Mouse (Mus musculus) adrenal gland, adult 18-20 months (tissue): ENCODE data around the gene Atp11a. TPM values are rescaled to one million over a fixed set of nuclear protein-coding genes. Genes with fewer than 3 reads are reported as not detected.

ENCODE experiments used
- DNase-seq, 2 experiments: peaks; one replicate each; pipeline ENCODE4 v3.0.0; 2021 to 2022; ENCODE audit warnings: low spot score in 2 of 2
- total RNA-seq, 2 experiments: library from RNA; stranded (reverse); gene quantifications; 1 replicate in 1 of 2; 2 replicates in 1 of 2; pipeline ENCODE4 v1.2.3; 2021

Atp11a gene
- total RNA-seq, 2 experiments from 2014 or later, result 123 to 129 TPM

DNA sequence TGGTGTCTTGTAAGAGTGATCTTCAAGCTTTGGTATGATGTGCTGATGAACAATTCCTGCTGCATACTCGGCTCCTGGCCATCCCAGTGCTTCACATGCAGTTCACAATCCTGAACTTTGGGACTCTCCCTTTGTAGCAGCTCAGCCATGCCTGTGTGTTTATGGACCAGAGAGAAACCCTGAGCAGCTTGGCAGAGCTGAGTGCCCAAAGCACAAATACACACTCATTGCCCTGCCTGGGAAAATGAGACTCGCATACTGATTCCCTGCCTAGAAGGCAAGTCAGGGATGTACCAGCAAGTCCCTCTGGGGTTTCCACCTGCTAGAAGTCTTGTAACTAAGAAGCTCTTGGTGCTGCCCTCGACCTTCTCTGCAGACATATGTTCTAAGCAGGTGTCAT is 112.8 kb downstream of the Atp11a start:
- no peak for DNase-seq

- no peak for DNase-seq
These were observed 113.8 kb downstream of the Atp11a start for GRCm38 (mm10) chr8:12870656-12871055.

- no peak for DNase-seq
These were observed 114.6 kb downstream of the Atp11a start for GRCm38 (mm10) chr8:12871461-12871860.

DNA sequence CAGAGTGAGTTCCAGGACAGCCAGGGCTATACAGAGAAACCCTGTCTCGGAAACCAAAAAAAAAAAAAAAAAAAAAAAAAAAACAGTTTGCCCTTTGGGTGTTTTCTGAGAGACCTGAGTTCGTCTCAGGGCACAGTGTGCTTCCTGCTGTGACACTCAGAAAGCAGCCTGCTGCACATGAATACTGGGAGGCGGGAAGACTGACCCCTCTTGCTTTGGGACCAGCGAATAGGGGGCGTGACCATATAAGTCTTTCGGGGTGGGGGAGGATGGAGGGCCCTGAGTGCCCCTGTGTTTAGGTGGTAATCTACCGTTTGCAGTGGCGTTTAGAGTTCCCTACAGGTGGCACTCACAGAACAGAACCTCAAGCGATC is 116.2 kb downstream of the Atp11a start:
- DNase-seq, result no peak

DNA sequence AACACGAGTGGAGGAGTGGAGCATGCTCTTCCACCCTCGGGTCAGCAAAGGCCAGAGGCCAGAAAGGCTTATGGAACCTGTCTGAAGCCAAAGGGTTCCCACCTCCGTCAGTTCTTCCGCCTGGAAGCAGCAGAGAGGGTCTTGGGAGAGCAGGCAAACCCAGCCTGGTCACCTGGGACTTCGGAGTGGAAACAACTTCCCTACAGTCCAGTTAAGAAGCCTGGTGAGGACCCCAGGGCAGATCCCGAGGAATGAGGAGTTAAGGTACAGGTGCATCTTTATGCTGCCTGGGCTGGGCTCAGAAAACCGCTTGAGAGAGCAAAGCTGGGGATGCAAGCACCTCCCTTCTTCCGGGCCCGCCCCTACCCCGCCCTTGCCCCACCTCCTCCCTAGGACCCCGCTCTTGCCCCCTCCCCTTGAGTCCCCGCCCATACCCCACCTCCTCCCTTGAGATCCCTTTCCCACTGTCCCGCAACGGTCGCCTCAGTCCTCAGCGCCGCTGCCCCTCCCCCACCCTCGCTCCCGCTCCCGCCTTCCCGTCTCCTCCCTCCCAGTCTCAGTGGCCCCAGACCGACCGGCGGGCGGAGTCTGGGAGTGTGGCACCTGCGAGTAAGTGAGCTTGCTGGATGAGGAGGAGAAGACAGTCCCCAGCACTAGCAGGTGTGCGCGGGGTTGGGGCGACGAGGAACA is 116.7 kb downstream of the Atp11a start, which contains the start of gene Mcf2l:
Mcf2l (plus strand) TSS at position 450 of the 690 bp plus-strand sequence.
- DNase-seq, result peak; percentile 29 to 41

DNA sequence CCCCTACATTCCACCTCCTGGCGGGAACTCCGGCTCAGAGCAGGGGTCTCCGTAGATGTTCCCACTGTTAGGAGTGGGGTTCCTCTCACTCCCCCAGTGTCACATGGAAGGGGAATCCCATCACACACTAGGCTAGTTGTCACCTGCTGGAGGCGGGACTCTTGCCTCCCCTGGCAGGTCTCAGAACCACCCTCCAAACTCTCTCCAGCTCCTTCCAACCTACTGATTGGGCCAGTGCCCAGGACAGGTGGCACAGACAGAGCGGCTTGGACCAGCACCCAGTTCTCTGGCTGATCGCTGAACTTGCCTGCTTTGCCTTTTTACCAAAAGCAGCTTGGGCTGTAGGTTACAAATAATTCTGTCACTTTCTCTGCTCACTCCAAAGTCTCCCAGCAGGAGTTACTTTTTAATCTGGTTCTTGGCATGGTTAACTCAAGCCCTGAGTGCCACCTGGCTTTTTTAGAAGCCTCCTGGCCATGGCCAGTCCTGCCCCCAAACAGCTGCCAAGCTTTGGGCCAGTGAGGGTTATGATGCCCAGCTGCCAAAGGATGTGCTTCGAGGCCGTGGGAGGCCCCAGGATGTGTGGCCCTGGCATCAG is 117.5 kb downstream of the Atp11a start:
- no peak for DNase-seq

DNA sequence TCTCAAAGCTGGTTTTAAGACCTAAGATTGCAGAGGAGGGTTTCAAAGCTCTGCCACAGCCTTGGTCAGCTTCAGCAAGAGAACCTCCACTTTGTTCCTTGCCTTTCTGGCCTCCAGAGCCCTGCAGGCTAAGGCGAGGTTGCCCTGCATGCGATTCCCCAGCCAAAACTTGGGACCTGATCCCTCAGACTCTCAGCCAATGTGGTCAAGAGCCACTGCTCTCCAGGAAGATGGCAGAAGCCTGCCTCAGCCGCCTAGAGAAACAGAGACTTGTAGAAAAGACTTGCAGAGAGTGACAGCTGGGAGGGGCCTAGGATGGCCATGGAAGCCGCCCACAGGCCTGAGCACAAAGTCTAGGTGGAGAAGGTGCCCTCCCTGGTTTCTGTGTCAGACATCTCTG is 118.2 kb downstream of the Atp11a start:
- DNase-seq, result no peak

DNA sequence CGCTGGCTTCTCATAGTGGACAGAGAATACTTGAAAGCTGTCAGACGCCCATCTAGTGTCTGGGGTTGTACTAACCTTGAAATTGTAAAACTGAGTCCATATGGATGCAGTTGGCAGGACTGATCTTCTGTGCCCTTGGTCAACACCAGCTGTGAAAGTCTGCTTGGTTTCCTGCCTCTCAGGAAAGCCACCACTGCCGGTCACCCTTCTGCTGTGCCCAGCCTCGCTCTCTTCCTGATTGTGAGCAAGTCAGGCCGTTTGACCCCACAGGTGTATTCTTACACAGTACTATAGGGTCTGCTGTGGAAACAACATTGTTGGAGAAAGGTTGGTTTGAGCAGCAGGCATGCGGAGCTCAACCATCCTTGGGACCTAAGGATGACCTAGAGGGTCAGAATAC is 120.3 kb downstream of the Atp11a start:
- no peak for DNase-seq

DNA sequence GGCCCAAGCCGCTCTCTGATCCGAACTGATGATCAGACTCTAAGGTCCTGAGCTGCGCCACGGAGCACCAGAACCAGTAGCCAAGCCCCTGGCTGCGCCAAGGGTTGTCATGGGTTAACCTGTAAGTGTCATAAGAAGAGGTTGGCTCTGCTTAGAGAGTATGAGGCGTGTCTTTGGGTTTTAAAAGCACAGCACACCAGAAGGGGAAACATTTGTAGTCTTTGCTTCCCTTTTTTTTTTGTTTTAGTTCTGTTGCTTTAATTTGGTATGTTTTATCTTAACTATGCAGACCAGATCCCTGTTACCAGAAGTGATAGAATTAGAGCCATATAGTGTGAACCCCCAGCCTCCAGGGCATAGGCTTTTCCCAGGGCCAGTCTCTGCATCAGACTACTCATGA is 123.3 kb downstream of the Atp11a start:
- DNase-seq, result no peak

DNA sequence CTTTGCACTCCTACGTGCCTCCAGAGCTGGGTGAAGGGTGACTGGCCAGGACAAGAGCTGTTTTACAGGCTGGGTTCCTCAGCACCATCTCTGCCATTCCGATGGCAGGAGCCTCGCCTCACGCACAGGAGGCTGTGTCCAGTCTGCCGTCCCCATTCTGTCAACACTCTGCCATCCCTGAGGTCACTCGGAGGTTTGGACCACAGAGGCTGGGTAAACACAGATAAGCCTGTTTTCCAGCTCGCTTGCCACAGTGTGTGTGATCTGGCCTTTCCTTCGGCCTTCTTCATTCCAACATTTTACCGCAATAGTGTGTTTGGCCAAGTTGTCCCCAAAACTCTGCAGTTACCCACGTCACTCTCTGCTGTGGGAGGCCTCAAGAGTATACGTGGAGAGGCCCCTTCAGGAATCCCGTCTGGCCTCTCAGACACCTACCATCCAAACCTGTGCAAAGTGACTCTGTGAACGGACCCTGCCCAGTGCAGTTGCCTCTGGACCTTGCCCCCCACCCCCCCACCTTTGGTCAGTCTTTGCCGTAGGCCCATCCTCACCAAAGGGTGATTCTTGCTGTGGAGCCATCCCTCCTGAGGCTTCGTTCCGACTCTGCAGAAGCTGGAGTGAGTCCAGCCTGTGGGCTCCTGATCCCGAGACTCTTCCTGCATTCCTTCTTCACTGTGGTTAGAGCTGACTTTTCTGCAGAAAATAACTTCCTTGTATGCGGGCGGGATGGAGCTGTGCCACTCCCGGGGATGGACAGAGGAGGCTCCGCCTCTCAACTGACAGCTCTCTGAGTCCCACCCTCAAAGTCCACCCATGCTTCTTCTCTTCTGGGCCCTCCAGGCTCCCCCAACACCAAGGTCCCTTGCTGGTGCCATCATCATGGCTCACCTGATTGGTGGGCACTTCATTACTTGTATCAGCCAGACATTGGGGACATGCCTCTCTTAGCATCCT is 126.5 kb downstream of the Atp11a start:
- DNase-seq, result no peak

DNA sequence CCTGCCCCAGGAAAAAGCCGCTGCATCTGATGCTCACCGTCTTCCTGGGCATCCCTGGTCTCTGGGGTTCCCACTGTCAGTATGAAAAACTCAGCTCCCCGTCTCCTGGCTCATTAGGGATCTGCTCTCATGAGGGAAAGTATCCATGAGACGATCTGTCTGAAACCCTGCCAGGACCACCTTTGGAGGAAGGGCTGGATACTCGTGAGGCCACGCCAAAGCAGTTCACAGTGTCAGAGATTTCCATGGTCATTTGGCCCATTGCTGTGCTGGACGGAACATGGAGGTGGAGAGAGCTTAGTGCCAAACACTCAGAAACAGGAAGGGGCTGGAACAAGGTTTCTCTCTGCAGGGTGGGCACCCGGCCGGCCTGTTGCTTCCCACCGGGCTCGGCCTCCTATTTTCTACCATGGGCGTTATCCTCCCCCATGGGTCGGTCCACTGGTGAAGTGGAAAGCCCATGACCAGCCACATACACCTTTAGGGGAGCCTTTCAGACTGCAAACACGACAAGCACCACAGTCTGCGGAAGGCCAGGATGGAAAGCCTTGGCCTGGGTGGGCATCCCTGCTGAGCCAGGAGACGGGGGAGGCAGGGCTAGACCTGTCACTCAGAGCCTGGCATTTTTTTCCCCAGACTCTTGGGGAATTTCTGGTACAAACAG is 131.1 kb downstream of the Atp11a start:
- DNase-seq, result no peak

GRCm38 (mm10) chr8:12889046-12889598 is 132.3 kb downstream of the Atp11a start:
- DNase-seq, result no peak

GRCm38 (mm10) chr8:12892882-12893446 is 136.2 kb downstream of the Atp11a start:
- DNase-seq, result no peak

- no peak for DNase-seq
These were observed 137.2 kb downstream of the Atp11a start for GRCm38 (mm10) chr8:12893797-12894578.

- DNase-seq, result no peak
These were observed 138.1 kb downstream of the Atp11a start for GRCm38 (mm10) chr8:12894783-12895534.

- DNase-seq, result no peak
These were observed 138.8 kb downstream of the Atp11a start for GRCm38 (mm10) chr8:12895535-12896150.

- DNase-seq, result peak; percentile 39 to 49
These were observed 139.9 kb downstream of the Atp11a start for GRCm38 (mm10) chr8:12896494-12897373.

GRCm38 (mm10) chr8:12897815-12898214 is 141.0 kb downstream of the Atp11a start:
- DNase-seq, result no peak
